Mouse (Mus musculus) lung, embryonic 16.5 days (tissue): ENCODE data around the gene Cep162. TPM values are rescaled to one million over a fixed set of nuclear protein-coding genes. Genes with fewer than 3 reads are reported as not detected.
A peak's percentile ranks its signal among the peaks of the same experiment; 100 is the strongest.

Source experiments
- ATAC-seq: fragments of 200-750 bp; cut with Nextera tagmentation; 2 replicates; pipeline ENCODE4 v1.8.0; 2017; ENCODE audit warnings: low read depth, mild to moderate bottlenecking, moderate library complexity
- H3K27ac ChIP-seq: fragments of 300-500 bp; sonication (generic); 2 replicates; pipeline ENCODE4 v1.5.1; 2014; ENCODE audit warnings: mild to moderate bottlenecking, control low read depth, low read length
- H3K27me3 ChIP-seq: fragments of 300-500 bp; sonication (generic); 2 replicates; pipeline ENCODE4 v1.6.1; 2014; ENCODE audit warnings: low read depth, low read length, mixed read lengths; ENCODE audit not compliant: control insufficient read depth, insufficient read depth
- H3K36me3 ChIP-seq: fragments of 300-500 bp; sonication (generic); 2 replicates; pipeline ENCODE4 v1.6.1; 2014; ENCODE audit warnings: low read length; ENCODE audit not compliant: control insufficient read depth, insufficient read depth
- H3K4me1 ChIP-seq: fragments of 300-500 bp; sonication (generic); replicated peaks from 2 replicates; pipeline ENCODE4 v1.6.1; 2014; ENCODE audit warnings: low read length, mixed read lengths; ENCODE audit not compliant: control insufficient read depth, insufficient read depth
- H3K4me2 ChIP-seq: fragments of 300-500 bp; sonication (generic); 2 replicates; pipeline ENCODE4 v1.6.1; 2014; ENCODE audit warnings: low read depth, low read length, control low read depth
- H3K4me3 ChIP-seq: fragments of 300-500 bp; sonication (generic); 2 replicates; pipeline ENCODE4 v1.5.1; 2014; ENCODE audit warnings: mild to moderate bottlenecking, low read length, control low read depth
- H3K9ac ChIP-seq: fragments of 300-500 bp; sonication (generic); 2 replicates; pipeline ENCODE4 v1.6.1; 2014; ENCODE audit warnings: low read length, control low read depth
- H3K9me3 ChIP-seq: fragments of 300-500 bp; sonication (generic); 2 replicates; pipeline ENCODE4 v1.6.1; 2016; ENCODE audit warnings: low read length; ENCODE audit not compliant: control insufficient read depth
- WGBS: fragments of 180-500 bp; shearing (Covaris S2); extraction: QIAGEN DNeasy Blood & Tissue Kit; methylation state at CpG from one replicate; pipeline ENCODE4 v1.1.7; 2014; 5-methylcytosine and 5-hydroxymethylcytosine counted together
- polyA plus RNA-seq: library from polyadenylated mRNA; unstranded; fragments of >200 nt; fragmentation: Nextera tagmentation; extraction: Ambion mirVana; gene quantifications from 2 replicates; pipeline ENCODE4 v1.2.1, GENCODE M21; 2015

The Cep162 gene
- polyA plus RNA-seq, 1 experiment from 2014 or later: 6.8 TPM

DNA sequence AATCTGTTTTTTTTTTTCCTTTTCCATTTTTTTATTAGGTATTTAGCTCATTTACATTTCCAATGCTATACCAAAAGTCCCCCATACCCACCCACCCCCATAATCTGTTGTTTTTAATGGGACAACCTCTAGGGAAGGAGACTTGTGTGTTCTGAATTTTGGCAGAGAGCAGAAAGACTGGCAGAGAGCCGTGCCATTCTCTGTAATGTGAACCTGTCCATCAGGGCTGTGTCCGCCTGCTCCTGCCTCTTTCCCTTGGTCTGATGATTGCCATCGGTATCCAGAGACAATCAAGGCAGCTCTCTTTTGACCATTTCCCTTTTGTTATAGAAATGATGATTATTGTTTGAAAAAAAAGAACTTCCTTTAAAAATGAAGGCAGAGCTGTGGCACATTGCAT is 84.4 kb downstream of the Cep162 start:
- Histone ChIP-seq H3K9me3 (no peaks in the 10 kb centered on the region), H3K27ac (no peak overlapping the region), H3K27me3 (no peaks in the 10 kb centered on the region), H3K4me3 (no peak overlapping the region), H3K36me3 (no peaks in the 10 kb centered on the region), H3K9ac (no peak overlapping the region), H3K4me2 (no peak overlapping the region), H3K4me1 (no peaks in the 10 kb centered on the region)
- 72% methylated on average over 3 of the region's 3 CpGs for whole genome bisulfite sequencing
- no peak for ATAC-seq

GRCm38 (mm10) chr9:87169144-87169543 is 86.2 kb downstream of the Cep162 start:
- WGBS: 82% methylated on average over 12 of the region's 12 CpGs
- Histone ChIP-seq H3K9me3 (no peaks in the 10 kb centered on the region), H3K4me1 (no peaks in the 10 kb centered on the region), H3K9ac (no peak overlapping the region), H3K4me3 (no peak overlapping the region), H3K4me2 (no peak overlapping the region), H3K27me3 (no peaks in the 10 kb centered on the region), H3K36me3 (no peaks in the 10 kb centered on the region), H3K27ac (no peak overlapping the region)
- no peak for ATAC-seq

GRCm38 (mm10) chr9:87168051-87168450 is 87.3 kb downstream of the Cep162 start:
- no peak for ATAC-seq
- H3K36me3 ChIP-seq: no peaks in the 10 kb centered on the region
- no peak overlapping the region for H3K4me3 ChIP-seq
- no peak overlapping the region for H3K27ac ChIP-seq
- no peak overlapping the region for H3K9ac ChIP-seq
- H3K27me3 ChIP-seq: no peaks in the 10 kb centered on the region
- no peaks in the 10 kb centered on the region for H3K9me3 ChIP-seq
- H3K4me1 ChIP-seq: no peaks in the 10 kb centered on the region
- WGBS: 52% methylated on average over 3 of the region's 3 CpGs
- H3K4me2 ChIP-seq: no peak overlapping the region

DNA sequence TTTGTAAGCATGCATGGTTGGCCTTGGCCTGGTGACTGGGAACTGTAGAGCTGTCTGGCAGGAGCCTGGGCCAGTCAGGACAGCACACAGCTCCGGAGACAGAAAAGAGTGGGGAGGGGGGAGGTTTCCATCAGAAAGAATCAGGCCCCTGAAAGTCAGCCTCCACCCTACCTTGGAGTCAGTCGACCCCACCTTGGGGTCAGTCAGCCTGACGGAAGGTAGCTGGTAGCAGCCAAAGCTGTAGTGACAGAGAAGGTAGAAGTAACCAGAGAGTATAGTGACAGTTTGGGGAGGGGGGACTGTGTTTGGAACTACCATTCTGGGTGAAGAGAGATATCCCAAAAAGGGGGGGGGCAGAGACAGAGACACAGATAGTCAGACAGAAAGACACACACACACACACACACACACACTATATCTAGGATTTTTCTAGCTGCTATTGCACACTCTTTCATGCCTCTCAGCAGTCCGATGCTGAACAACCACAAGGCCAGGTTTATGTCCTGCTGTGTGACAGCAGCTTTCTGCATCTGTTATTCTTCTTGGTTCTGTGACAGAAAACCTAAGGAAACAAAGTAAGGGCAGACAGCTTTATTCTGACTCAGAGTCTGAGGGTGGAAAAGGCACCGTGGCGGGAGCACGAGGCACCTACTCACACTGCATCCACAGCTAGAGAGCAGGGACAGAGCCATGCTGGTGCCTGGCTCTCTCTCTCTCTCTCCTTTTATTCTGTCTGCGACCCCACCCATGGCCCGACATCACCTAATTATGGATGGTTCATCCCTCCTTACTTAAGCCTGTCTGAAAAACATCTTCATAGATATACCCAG is 88.1 kb downstream of the Cep162 start:
- Histone ChIP-seq H3K36me3 (no peaks in the 10 kb centered on the region), H3K4me3 (no peak overlapping the region), H3K9me3 (no peaks in the 10 kb centered on the region), H3K27ac (no peak overlapping the region), H3K4me2 (no peak overlapping the region), H3K27me3 (no peaks in the 10 kb centered on the region), H3K4me1 (no peaks in the 10 kb centered on the region), H3K9ac (no peak overlapping the region)
- no peak for ATAC-seq
- 70% methylated on average over 9 of the region's 9 CpGs for WGBS

- no peak for ATAC-seq
- no peaks in the 10 kb centered on the region for H3K27me3 ChIP-seq
- H3K4me2 ChIP-seq: no peak overlapping the region
- H3K4me3 ChIP-seq: no peak overlapping the region
- H3K9ac ChIP-seq: no peak overlapping the region
- H3K36me3 ChIP-seq: no peaks in the 10 kb centered on the region
- no peaks in the 10 kb centered on the region for H3K4me1 ChIP-seq
- 78% methylated on average over 4 of the region's 4 CpGs for WGBS
- H3K9me3 ChIP-seq: no peaks in the 10 kb centered on the region
- no peak overlapping the region for H3K27ac ChIP-seq
These were observed 92.8 kb downstream of the Cep162 start for GRCm38 (mm10) chr9:87162559-87162958.

DNA sequence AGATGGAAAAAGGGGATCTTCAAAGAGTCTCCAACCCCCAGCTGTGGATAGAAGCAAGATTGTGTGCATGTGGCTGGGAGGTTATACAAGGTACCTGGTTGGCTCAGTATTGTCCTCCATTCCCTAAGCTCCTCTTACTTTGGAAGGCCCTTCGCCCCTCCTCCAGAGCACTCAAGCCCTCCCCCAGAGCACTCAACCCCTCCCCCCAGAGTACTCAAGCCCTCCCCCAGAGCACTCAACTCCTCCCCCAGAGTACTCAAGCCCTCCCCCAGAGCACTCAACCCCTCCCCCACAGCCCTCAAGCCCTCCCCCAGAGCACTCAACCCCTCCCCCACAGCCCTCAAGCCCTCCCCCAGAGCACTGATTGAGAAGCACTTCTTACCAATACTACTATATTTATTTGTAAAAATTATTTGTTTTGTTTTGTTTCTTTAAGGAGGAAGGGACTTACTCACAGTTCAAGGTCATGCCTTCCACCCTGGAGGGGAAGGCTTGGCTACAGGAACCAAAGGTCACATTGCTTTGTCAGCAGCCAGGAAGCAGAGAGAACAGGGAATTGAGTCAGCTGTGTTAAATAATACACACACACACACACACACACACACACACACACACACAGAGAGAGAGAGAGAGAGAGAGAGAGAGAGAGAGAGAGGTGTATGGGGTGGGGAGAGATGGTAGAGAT is 102.6 kb downstream of the Cep162 start:
- Histone ChIP-seq H3K4me3 (no peak overlapping the region), H3K36me3 (no peaks in the 10 kb centered on the region), H3K4me1 (no peaks in the 10 kb centered on the region), H3K9ac (no peak overlapping the region), H3K27ac (no peak overlapping the region), H3K9me3 (no peaks in the 10 kb centered on the region), H3K4me2 (no peak overlapping the region), H3K27me3 (no peaks in the 10 kb centered on the region)
- WGBS: 92% methylated on average over 1 of the region's 1 CpGs
- no peak for ATAC-seq

DNA sequence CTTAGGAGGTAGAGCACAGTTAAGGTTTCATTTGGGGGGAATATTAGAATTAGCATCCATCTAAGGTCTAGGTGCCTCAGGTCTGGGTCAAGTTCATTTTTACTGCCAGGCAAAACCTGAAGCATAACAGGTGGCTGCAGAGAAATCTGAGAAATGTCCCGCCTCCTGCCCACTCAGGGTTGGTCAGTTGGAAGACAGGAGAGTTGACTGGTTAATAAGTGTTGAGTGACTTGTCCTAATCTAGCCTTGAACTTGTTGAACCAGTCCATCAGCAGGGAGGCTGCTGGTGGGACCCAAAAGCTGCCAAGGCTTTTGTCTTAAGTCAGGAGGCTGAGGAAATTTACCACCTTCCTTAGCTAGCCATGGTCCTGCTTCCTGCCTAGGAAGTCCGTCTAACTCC is 107.4 kb downstream of the Cep162 start:
- no peak overlapping the region for H3K4me2 ChIP-seq
- H3K4me1 ChIP-seq: peaks cover 7% of the 10 kb centered on the region; the same call in 1 of the 2 replicates
- no peak overlapping the region for H3K9ac ChIP-seq
- peak; percentile 80 for ATAC-seq
- H3K27ac ChIP-seq: no peak overlapping the region
- peaks cover 27% of the 10 kb centered on the region for H3K27me3 ChIP-seq
- 40% methylated on average over 2 of the region's 2 CpGs for WGBS
- H3K9me3 ChIP-seq: no peaks in the 10 kb centered on the region
- H3K4me3 ChIP-seq: no peak overlapping the region
- no peaks in the 10 kb centered on the region for H3K36me3 ChIP-seq

- H3K27ac ChIP-seq: no peak overlapping the region
- peaks cover 27% of the 10 kb centered on the region for H3K27me3 ChIP-seq
- 83% methylated on average over 4 of the region's 4 CpGs for WGBS
- H3K36me3 ChIP-seq: no peaks in the 10 kb centered on the region
- no peak overlapping the region for H3K4me2 ChIP-seq
- no peak overlapping the region for H3K9ac ChIP-seq
- no peak for ATAC-seq
- H3K4me3 ChIP-seq: no peak overlapping the region
- H3K9me3 ChIP-seq: no peaks in the 10 kb centered on the region
- peaks cover 7% of the 10 kb centered on the region; the same call in 1 of the 2 replicates for H3K4me1 ChIP-seq
These were observed 108.9 kb downstream of the Cep162 start for GRCm38 (mm10) chr9:87146400-87146799.

- Histone ChIP-seq H3K9ac (no peak overlapping the region), H3K4me2 (peak overlapping the region; percentile 65; the same call in 1 of the 2 replicates), H3K4me3 (no peak overlapping the region), H3K27ac (no peak overlapping the region), H3K36me3 (no peaks in the 10 kb centered on the region), H3K9me3 (no peaks in the 10 kb centered on the region), H3K4me1 (peaks cover 7% of the 10 kb centered on the region; the same call in 1 of the 2 replicates), H3K27me3 (peaks cover 27% of the 10 kb centered on the region)
- WGBS: 35% methylated on average over 11 of the region's 11 CpGs
- 0 out of 2 replicates have a peak, but pooled peaks have one; percentile 4 for ATAC-seq
These were observed 109.7 kb downstream of the Cep162 start for GRCm38 (mm10) chr9:87145671-87146070.
